Mouse (Mus musculus) forebrain, embryonic 12.5 days (tissue): ENCODE results near the gene Zfp507. TPM values are rescaled to one million over a fixed set of nuclear protein-coding genes. Genes with fewer than 3 reads are reported as not detected.

Source experiments
- ATAC-seq: fragments of 200-750 bp; cut with Nextera tagmentation; 2 replicates; pipeline ENCODE4 v1.8.0; 2017; ENCODE audit warnings: moderate TSS enrichment; ENCODE audit not compliant: low FRiP score
- H3K27ac ChIP-seq: fragments of 300-500 bp; sonication (generic); 2 replicates; pipeline ENCODE4 v1.5.1; 2016; ENCODE audit warnings: mild to moderate bottlenecking
- H3K27me3 ChIP-seq: fragments of 300-500 bp; sonication (generic); 2 replicates; pipeline ENCODE4 v1.6.1; 2016; ENCODE audit warnings: mild to moderate bottlenecking
- H3K36me3 ChIP-seq: fragments of 300-500 bp; sonication (generic); replicated peaks from 2 replicates; pipeline ENCODE4 v1.6.1; 2016; ENCODE audit warnings: mild to moderate bottlenecking
- H3K4me1 ChIP-seq: fragments of 300-500 bp; sonication (generic); 2 replicates; pipeline ENCODE4 v1.6.1; 2016
- H3K4me2 ChIP-seq: fragments of 300-500 bp; sonication (generic); 2 replicates; pipeline ENCODE4 v1.6.1; 2016; ENCODE audit warnings: mild to moderate bottlenecking, moderate library complexity
- H3K4me3 ChIP-seq: fragments of 300-500 bp; sonication (generic); replicated peaks from 2 replicates; pipeline ENCODE4 v1.5.1; 2016; ENCODE audit warnings: mild to moderate bottlenecking
- H3K9ac ChIP-seq: fragments of 300-500 bp; sonication (generic); 2 replicates; pipeline ENCODE4 v1.6.1; 2016; ENCODE audit warnings: mild to moderate bottlenecking
- H3K9me3 ChIP-seq: fragments of 300-500 bp; sonication (generic); 2 replicates; pipeline ENCODE4 v1.6.1; 2016
- WGBS: fragments of 180-500 bp; shearing (Covaris S2); methylation state at CpG from one replicate; pipeline ENCODE4 v1.1.7; 2016; 5-methylcytosine and 5-hydroxymethylcytosine counted together
- polyA plus RNA-seq: library from polyadenylated mRNA; unstranded; fragments of >200 nt; fragmentation: Nextera tagmentation; extraction: Ambion mirVana; gene quantifications from 2 replicates; pipeline ENCODE4 v1.2.1, GENCODE M21; 2016

Gene Zfp507
- 23.2 and 26.9 TPM in 2 replicates for polyA plus RNA-seq

DNA sequence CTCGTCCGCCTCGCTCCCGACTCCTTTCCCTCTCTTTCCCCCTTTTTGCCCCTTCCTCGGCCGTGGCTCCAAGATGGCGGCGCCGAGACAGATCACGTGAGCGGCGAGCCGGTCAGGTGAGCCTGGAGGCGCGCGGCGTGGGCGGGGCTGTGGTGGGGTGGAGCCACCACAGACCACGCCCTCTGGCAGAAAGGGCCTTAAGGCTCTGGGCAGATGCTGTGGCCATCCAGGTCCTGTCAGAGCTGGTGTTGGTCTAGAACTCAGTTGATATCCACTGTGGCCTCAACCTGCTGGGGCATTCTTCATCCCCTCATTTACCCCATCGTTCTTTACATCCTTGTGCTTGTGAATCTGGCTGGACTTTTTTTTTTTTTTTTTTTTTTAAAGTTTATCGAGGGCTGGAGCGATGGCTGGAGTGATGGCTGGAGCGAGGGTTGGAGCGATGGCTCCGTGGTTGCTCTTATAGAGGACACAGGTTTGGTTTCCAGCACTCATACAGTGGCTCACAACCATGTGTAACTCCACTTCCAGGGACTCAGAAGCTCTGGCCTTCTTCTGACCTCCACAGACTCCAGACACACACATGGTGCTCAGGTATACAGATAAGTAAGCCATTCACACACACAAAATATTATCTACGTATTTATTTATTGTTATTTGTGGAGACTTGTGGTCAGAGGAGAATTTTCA lies at the start of gene Zfp507:
Gene Zfp507, minus strand, starts transcription at position 98 of the 690 bp plus-strand sequence.
- Histone ChIP-seq H3K4me3 (peak within 1 kb of the TSS; percentile 92), H3K9me3 (no peaks in the 10 kb centered on the region), H3K36me3 (peaks cover 25% of the 10 kb centered on the region), H3K4me1 (peaks cover 13% of the 10 kb centered on the region), H3K27ac (peak within 1 kb of the TSS; percentile 89), H3K9ac (peak within 1 kb of the TSS; percentile 97), H3K4me2 (peak within 1 kb of the TSS; percentile 88), H3K27me3 (no peaks in the 10 kb centered on the region)
- peak; percentile 98 for ATAC-seq
- WGBS = 22% methylated on average over 25 of the region's 26 CpGs

GRCm38 (mm10) chr7:35850426-35850825 lies 47.6 kb upstream of the Zfp507 start:
- H3K9me3 ChIP-seq = no peaks in the 10 kb centered on the region
- no peaks in the 10 kb centered on the region for H3K4me1 ChIP-seq
- H3K27me3 ChIP-seq = no peaks in the 10 kb centered on the region
- WGBS = 83% methylated on average over 5 of the region's 5 CpGs
- no peak overlapping the region for H3K4me3 ChIP-seq
- H3K9ac ChIP-seq = no peak overlapping the region
- H3K36me3 ChIP-seq = no peaks in the 10 kb centered on the region
- H3K27ac ChIP-seq = no peak overlapping the region
- no peak overlapping the region for H3K4me2 ChIP-seq
- ATAC-seq = no peak

GRCm38 (mm10) chr7:35848526-35848925 lies 45.7 kb upstream of the Zfp507 start:
- no peak overlapping the region for H3K4me2 ChIP-seq
- H3K36me3 ChIP-seq = no peaks in the 10 kb centered on the region
- H3K4me3 ChIP-seq = no peak overlapping the region
- no peaks in the 10 kb centered on the region for H3K9me3 ChIP-seq
- H3K4me1 ChIP-seq = no peaks in the 10 kb centered on the region
- H3K9ac ChIP-seq = no peak overlapping the region
- WGBS = 47% methylated on average over 14 of the region's 14 CpGs
- no peak for ATAC-seq
- no peaks in the 10 kb centered on the region for H3K27me3 ChIP-seq
- no peak overlapping the region for H3K27ac ChIP-seq

DNA sequence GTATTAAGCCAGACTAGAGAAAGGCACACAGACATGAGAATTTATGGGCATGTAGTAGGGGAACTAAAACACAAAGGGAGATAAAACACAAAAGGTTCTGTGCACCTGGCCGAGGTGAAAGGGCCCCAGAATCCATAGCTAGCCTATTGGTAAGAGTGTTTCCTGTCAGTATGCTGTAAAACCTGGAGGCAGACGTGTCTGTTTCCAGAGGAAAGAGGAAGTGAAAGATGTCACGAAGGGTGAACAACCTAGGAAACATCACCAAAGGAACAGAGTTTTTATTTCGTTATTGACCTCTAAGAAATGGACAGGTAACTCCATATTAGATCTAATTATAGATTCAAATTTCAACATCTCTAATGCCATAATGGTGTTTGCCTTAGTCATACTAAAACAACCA lies 37.7 kb upstream of the Zfp507 start:
- no peaks in the 10 kb centered on the region for H3K36me3 ChIP-seq
- H3K27me3 ChIP-seq = no peaks in the 10 kb centered on the region
- H3K4me2 ChIP-seq = no peak overlapping the region
- 81% methylated on average over 4 of the region's 4 CpGs for WGBS
- no peak overlapping the region for H3K9ac ChIP-seq
- no peak overlapping the region for H3K4me3 ChIP-seq
- ATAC-seq = no peak
- H3K27ac ChIP-seq = no peak overlapping the region
- no peaks in the 10 kb centered on the region for H3K9me3 ChIP-seq
- 0 out of 2 replicates have a peak, but pooled peaks cover 6% of the 10 kb centered on the region for H3K4me1 ChIP-seq

- Histone ChIP-seq H3K36me3 (no peaks in the 10 kb centered on the region), H3K9ac (no peak overlapping the region), H3K4me2 (no peak overlapping the region), H3K9me3 (no peaks in the 10 kb centered on the region), H3K4me3 (no peak overlapping the region), H3K27me3 (no peaks in the 10 kb centered on the region), H3K4me1 (0 out of 2 replicates have a peak, but pooled peaks cover 6% of the 10 kb centered on the region), H3K27ac (no peak overlapping the region)
- 79% methylated on average over 19 of the region's 19 CpGs for WGBS
- no peak for ATAC-seq
Observed at GRCm38 (mm10) chr7:35836851-35837250, 34.0 kb upstream of the Zfp507 start.

DNA sequence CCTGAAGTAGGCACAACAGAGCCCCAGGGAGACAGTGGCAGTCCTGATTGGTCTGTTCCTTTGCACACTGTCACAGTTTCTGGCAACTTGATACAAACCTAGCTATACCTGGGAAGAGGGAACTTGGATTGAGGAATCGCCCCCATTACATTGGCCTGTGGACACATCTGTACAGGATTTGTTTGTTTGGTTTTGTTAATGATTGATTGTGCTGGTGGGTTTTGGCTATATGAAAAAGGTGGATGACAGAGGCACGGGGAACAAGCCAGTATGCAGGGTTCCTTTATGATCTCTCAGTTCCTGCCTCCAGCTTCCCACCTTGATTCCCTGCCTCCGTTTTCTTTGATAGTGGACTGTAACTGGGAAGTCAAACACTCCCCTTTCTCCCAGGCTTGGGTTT lies 33.6 kb upstream of the Zfp507 start:
- Histone ChIP-seq H3K27ac (no peak overlapping the region), H3K9me3 (no peaks in the 10 kb centered on the region), H3K36me3 (no peaks in the 10 kb centered on the region), H3K9ac (no peak overlapping the region), H3K27me3 (no peaks in the 10 kb centered on the region), H3K4me2 (no peak overlapping the region), H3K4me1 (0 out of 2 replicates have a peak, but pooled peaks cover 6% of the 10 kb centered on the region), H3K4me3 (no peak overlapping the region)
- ATAC-seq = no peak
- WGBS = 81% methylated on average over 3 of the region's 3 CpGs

GRCm38 (mm10) chr7:35830119-35830518 lies 27.3 kb upstream of the Zfp507 start:
- Histone ChIP-seq H3K4me2 (no peak overlapping the region), H3K4me1 (no peaks in the 10 kb centered on the region; the same call in 1 of the 2 replicates), H3K27ac (no peak overlapping the region), H3K9ac (no peak overlapping the region), H3K36me3 (no peaks in the 10 kb centered on the region), H3K4me3 (no peak overlapping the region), H3K9me3 (0 out of 2 replicates have a peak, but pooled peaks cover 3% of the 10 kb centered on the region), H3K27me3 (no peaks in the 10 kb centered on the region)
- no peak for ATAC-seq
- WGBS = 89% methylated on average over 7 of the region's 7 CpGs

DNA sequence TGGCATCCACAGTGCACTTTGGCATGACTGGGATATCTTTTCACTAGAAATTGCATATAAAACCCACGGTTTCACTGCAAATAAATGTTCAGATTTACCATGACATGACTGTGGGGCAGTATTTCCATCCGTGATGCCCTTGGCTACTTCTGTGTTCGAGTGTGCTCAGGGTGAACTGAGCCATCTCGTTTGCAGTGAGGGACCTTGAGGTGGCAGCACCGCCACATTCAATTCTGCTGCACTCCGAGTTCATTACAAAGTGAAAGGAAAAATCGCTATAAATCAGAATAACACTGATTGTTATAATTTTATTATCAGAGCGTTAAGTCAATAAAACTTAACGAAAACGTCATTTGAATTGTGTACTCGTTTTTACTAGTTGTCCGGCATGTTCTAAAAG lies 21.1 kb upstream of the Zfp507 start:
- no peak overlapping the region for H3K4me3 ChIP-seq
- H3K27me3 ChIP-seq = 0 out of 2 replicates have a peak, but pooled peaks cover 4% of the 10 kb centered on the region
- WGBS = 85% methylated on average over 12 of the region's 12 CpGs
- no peaks in the 10 kb centered on the region for H3K36me3 ChIP-seq
- no peaks in the 10 kb centered on the region; the same call in 1 of the 2 replicates for H3K4me1 ChIP-seq
- H3K4me2 ChIP-seq = no peak overlapping the region
- no peak overlapping the region for H3K27ac ChIP-seq
- H3K9ac ChIP-seq = no peak overlapping the region
- no peaks in the 10 kb centered on the region for H3K9me3 ChIP-seq
- ATAC-seq = no peak

DNA sequence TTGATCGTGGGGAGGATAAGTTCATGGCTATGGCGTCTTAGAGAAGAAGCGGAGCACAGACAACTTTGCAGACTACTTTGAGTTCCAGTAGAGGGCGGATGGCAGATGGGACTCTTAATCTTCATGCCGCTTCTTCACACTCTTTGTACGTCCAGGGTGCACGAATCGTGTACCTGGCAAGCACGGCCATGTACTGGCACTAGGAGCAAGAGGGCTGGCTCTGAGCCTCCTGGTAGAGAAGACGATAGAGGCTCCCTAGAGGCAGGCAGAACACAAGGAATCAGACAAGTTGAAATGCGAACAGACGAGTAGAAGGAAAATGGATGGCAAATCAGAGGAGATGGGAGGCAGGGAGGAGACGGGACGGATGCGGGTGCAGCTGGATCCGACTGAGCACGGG lies 19.5 kb upstream of the Zfp507 start:
- 92% methylated on average over 17 of the region's 17 CpGs for WGBS

DNA sequence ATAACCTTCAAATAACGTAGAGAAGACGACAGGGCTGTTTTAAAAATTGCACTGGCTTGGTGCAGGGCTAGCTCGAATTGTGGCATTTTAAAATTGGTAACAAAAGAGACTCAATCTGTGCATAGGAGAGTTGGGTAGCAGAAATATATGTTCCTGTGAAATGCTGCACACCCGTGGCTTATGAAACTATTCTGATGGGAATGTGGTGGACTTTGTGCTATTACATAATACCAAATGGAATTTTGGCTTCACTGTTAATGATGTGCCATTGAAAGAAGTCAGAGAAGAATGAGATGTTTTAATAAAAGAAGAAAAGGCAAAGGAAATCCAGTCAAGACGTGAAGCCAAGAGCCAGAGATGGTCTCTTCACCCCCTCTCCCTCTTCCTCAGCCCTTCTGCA lies 18.6 kb upstream of the Zfp507 start:
- Histone ChIP-seq H3K4me2 (no peak overlapping the region), H3K4me3 (no peak overlapping the region), H3K9me3 (no peaks in the 10 kb centered on the region), H3K27me3 (0 out of 2 replicates have a peak, but pooled peaks cover 4% of the 10 kb centered on the region), H3K36me3 (no peaks in the 10 kb centered on the region), H3K27ac (no peak overlapping the region), H3K9ac (no peak overlapping the region), H3K4me1 (no peaks in the 10 kb centered on the region)
- ATAC-seq = no peak
- WGBS = 85% methylated on average over 5 of the region's 5 CpGs

More for the DNA sequence above, 19.5 kb upstream of the Zfp507 start:
- H3K27me3 ChIP-seq = 0 out of 2 replicates have a peak, but pooled peaks cover 4% of the 10 kb centered on the region
- H3K9ac ChIP-seq = no peak overlapping the region
- no peak overlapping the region for H3K4me3 ChIP-seq
- H3K4me1 ChIP-seq = no peaks in the 10 kb centered on the region; the same call in 1 of the 2 replicates
- no peaks in the 10 kb centered on the region for H3K9me3 ChIP-seq
- no peaks in the 10 kb centered on the region for H3K36me3 ChIP-seq
- no peak overlapping the region for H3K4me2 ChIP-seq
- H3K27ac ChIP-seq = no peak overlapping the region
- no peak for ATAC-seq

GRCm38 (mm10) chr7:35819486-35819885 lies 16.7 kb upstream of the Zfp507 start:
- 92% methylated on average over 4 of the region's 4 CpGs for WGBS
- no peak for ATAC-seq

DNA sequence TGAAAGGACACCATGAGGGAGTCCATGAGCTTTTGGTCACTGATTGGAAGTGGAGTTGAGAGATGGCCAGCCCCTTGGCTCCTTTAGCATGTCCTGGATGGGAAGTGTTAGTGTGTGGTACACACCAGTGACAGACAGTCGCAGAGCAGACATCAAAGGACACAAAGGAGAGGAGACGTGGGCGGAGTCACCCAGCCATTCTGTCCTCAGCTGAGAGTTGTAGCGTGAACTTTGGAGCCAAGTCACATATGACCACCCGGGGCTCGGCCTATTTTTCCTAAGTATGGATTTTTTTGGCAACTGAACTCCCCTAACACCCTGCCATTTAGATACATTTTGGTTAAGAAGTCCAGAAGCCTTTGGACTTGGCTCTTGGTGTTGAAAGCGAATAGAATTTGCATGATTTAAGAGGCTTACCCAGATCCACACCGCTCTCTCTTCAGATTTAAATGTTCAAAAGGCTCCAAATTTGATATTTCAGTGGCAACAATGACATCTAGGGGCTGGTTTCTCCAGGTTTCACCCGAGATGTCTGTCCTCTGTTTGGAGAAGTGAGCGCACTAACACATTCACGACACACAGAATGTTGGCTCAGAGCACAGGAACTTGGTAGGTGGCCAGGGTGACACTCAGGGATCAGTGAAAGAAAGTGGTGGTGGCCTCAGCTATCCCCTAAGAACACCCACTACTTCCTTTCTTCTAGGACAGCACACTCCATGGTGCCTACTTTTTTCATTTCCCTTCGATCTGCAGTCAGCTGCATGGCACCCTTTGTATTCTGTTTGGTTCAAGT lies 12.2 kb upstream of the Zfp507 start:
- ATAC-seq = no peak
- H3K9me3 ChIP-seq = no peaks in the 10 kb centered on the region

More at GRCm38 (mm10) chr7:35819486-35819885, 16.7 kb upstream of the Zfp507 start:
- no peak overlapping the region for H3K4me3 ChIP-seq
- H3K9ac ChIP-seq = no peak overlapping the region
- H3K9me3 ChIP-seq = no peaks in the 10 kb centered on the region
- H3K27ac ChIP-seq = no peak overlapping the region
- H3K27me3 ChIP-seq = 0 out of 2 replicates have a peak, but pooled peaks cover 4% of the 10 kb centered on the region
- H3K4me2 ChIP-seq = no peak overlapping the region
- H3K36me3 ChIP-seq = no peaks in the 10 kb centered on the region
- no peaks in the 10 kb centered on the region for H3K4me1 ChIP-seq

More for the DNA sequence above, 12.2 kb upstream of the Zfp507 start:
- Histone ChIP-seq H3K4me3 (no peak overlapping the region), H3K9ac (no peak overlapping the region), H3K4me2 (no peak overlapping the region), H3K27me3 (no peaks in the 10 kb centered on the region), H3K27ac (no peak overlapping the region), H3K36me3 (no peaks in the 10 kb centered on the region), H3K4me1 (no peaks in the 10 kb centered on the region)
- 78% methylated on average over 12 of the region's 12 CpGs for WGBS
